In the genomic region with DNA sequence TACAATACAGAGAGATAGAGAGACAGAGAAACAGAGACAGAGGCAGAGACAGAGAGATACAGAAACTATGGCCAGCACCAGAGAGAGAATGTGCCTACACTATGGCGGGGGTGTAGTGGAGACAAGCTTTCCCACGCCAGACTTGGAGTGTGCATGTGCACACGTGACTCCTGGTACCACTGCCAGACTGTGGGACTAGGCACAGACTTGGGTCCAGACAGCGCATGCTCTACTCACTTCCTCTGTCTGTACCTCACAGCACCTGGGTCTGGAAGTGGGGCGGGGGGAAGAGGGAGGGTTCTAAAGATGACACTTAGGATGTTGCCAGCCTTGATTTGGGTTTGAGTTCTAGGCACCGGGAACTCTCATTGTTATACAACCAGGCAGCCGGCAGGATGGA, we compare ENCODE assay signal across 30 mouse cellular contexts.
DNase-seq lines count a peak whose midpoint lies in the region; ATAC-seq and TF ChIP-seq lines count a peak whose summit lies in the region.
"Had no signal": no experiment of that assay in that cellular context is flagged by ENCODE, and none has a peak within 500 bp of the region (broad histone marks: within the 10 kb centered on the region; RNA-seq: fewer than 3 reads in every experiment).

No protein-coding gene starts in this region.

- H3K9ac ChIP-seq in kidney, postnatal 0 days (ENCODE audit: low read depth, low read length) = no peak overlapping the region
- H3K9ac ChIP-seq: embryonic facial prominence, embryonic 15.5 days; forebrain, embryonic 12.5 days; forebrain, postnatal 0 days; heart, embryonic 12.5 days; hindbrain, embryonic 13.5 days; limb, embryonic 13.5 days; liver, postnatal 0 days; stomach, embryonic 15.5 days had no signal

- peak; percentile 78 for ATAC-seq in frontal cortex, adult (ENCODE audit: low TSS enrichment)
- peak; percentile 29; the same call in 1 of the 2 replicates for ATAC-seq in kidney, postnatal 0 days (replicated peaks; ENCODE audit: low FRiP score, low read depth)
- ATAC-seq in G1E (ENCODE audit: extremely low read depth, insufficient number of reproducible peaks, low FRiP score, poor library complexity, severe bottlenecking) = 0 out of 2 replicates have a peak, but pooled peaks have one; percentile 32
- ATAC-seq: forebrain, postnatal 0 days; intestine, postnatal 0 days; liver, postnatal 0 days had no signal

- H3K36me3 ChIP-seq in kidney, postnatal 0 days (ENCODE audit: insufficient read depth, low read length) = no peaks in the 10 kb centered on the region
- no peaks in the 10 kb centered on the region for H3K36me3 ChIP-seq in G1E (replicated peaks)
- H3K36me3 ChIP-seq in splenic B cell, adult 2 months (ENCODE audit: control insufficient read depth, insufficient read depth, low read length, poor library complexity, severe bottlenecking) = no peaks in the 10 kb centered on the region
- H3K36me3 ChIP-seq: embryonic facial prominence, embryonic 10.5 days; embryonic facial prominence, embryonic 15.5 days; forebrain, embryonic 12.5 days; heart, embryonic 12.5 days; hindbrain, embryonic 13.5 days; limb, embryonic 13.5 days; stomach, embryonic 15.5 days had no signal

- no peak for TF ChIP-seq CTCF in kidney, postnatal 0 days (IDR thresholded peaks at IDR 0.05; ENCODE audit: low read depth)
- no peak for TF ChIP-seq CTCF in G1E (IDR thresholded peaks at IDR 0.05; ENCODE audit: low read depth, low read length)

- no peaks in the 10 kb centered on the region for H3K9me3 ChIP-seq in kidney, postnatal 0 days (replicated peaks; ENCODE audit: low read length)
- no peaks in the 10 kb centered on the region for H3K9me3 ChIP-seq in G1E (replicated peaks)
- H3K9me3 ChIP-seq: embryonic facial prominence, embryonic 10.5 days; embryonic facial prominence, embryonic 15.5 days; forebrain, embryonic 12.5 days; heart, embryonic 12.5 days; hindbrain, embryonic 13.5 days; limb, embryonic 13.5 days; stomach, embryonic 15.5 days had no signal

- no peak overlapping the region for H3K4me3 ChIP-seq in kidney, postnatal 0 days (replicated peaks; ENCODE audit: low read depth, low read length)
- peak overlapping the region; percentile 20; the same call in 1 of the 2 replicates for H3K4me3 ChIP-seq in G1E (ENCODE audit: low read depth, low read length)
- H3K4me3 ChIP-seq: embryonic facial prominence, embryonic 10.5 days; embryonic facial prominence, embryonic 15.5 days; forebrain, embryonic 12.5 days; heart, embryonic 12.5 days; hindbrain, embryonic 13.5 days; layer of hippocampus, adult 2 months; limb, embryonic 13.5 days; stomach, embryonic 15.5 days had no signal

- no peak overlapping the region for H3K4me2 ChIP-seq in kidney, postnatal 0 days (ENCODE audit: low read length)
- H3K4me2 ChIP-seq: embryonic facial prominence, embryonic 15.5 days; forebrain, embryonic 12.5 days; heart, embryonic 12.5 days; hindbrain, embryonic 13.5 days; limb, embryonic 13.5 days; liver, embryonic 11.5 days; stomach, embryonic 15.5 days had no signal

- no peak for DNase-seq in frontal cortex, postnatal 10 days (ENCODE audit: low spot score in 2 of 2)
- DNase-seq in kidney, postnatal 0 days (ENCODE audit: low spot score) = no peak
- no peak for DNase-seq in kidney, adult 18-20 months
- no peak for DNase-seq in G1E (ENCODE audit: low spot score)
- DNase-seq in splenic B cell, adult 2 months (ENCODE audit: low read depth, low spot score) = peak; percentile 15
- no peak for DNase-seq in adrenal gland, postnatal 36 days
- DNase-seq: cerebellum, adult 8-10 months; cerebellum, postnatal 25 days; forebrain, postnatal 0 days; gastrocnemius, postnatal 36 days; heart, adult 18-20 months; heart, postnatal 36 days; kidney, postnatal 36 days; liver, postnatal 0 days; lung, postnatal 4 days; midbrain, embryonic 14.5 days; retina, postnatal 1 day; right cerebral cortex, postnatal 14 days; thymus, postnatal 14 days had no signal

- 71% methylated on average over 7 of the region's 7 CpGs for WGBS in kidney, postnatal 0 days

- H3K27me3 ChIP-seq in kidney, postnatal 0 days (ENCODE audit: insufficient read depth, low read length) = no peaks in the 10 kb centered on the region
- H3K27me3 ChIP-seq in G1E (ENCODE audit: insufficient read depth, low read length) = peaks cover 9% of the 10 kb centered on the region
- H3K27me3 ChIP-seq in splenic B cell, adult 2 months (ENCODE audit: control insufficient read depth, insufficient read depth, low read length, poor library complexity, severe bottlenecking) = no peaks in the 10 kb centered on the region
- H3K27me3 ChIP-seq: embryonic facial prominence, embryonic 15.5 days; forebrain, embryonic 12.5 days; hindbrain, embryonic 13.5 days; limb, embryonic 13.5 days; stomach, embryonic 15.5 days had no signal

- no peak overlapping the region for H3K27ac ChIP-seq in kidney, postnatal 0 days
- H3K27ac ChIP-seq: embryonic facial prominence, embryonic 10.5 days; embryonic facial prominence, embryonic 15.5 days; forebrain, embryonic 12.5 days; hindbrain, embryonic 13.5 days; layer of hippocampus, adult 2 months; limb, embryonic 13.5 days; stomach, embryonic 15.5 days had no signal

- H3K4me1 ChIP-seq in kidney, postnatal 0 days (replicated peaks; ENCODE audit: insufficient read depth, low read length) = 0 out of 2 replicates have a peak, but pooled peaks cover 9% of the 10 kb centered on the region
- H3K4me1 ChIP-seq in G1E (ENCODE audit: insufficient read depth, low read depth, low read length) = peaks cover 11% of the 10 kb centered on the region
- H3K4me1 ChIP-seq: hindbrain, embryonic 13.5 days; stomach, embryonic 15.5 days had no signal
